Mouse (Mus musculus) liver, embryonic 11.5 days (tissue): ENCODE results near the gene Olfr1042. TPM values are rescaled to one million over a fixed set of nuclear protein-coding genes. Genes with fewer than 3 reads are reported as not detected.

Experiments used
- ATAC-seq: fragments of 200-750 bp; cut with Nextera tagmentation; replicated peaks from 2 replicates; pipeline ENCODE4 v1.8.0; 2017; ENCODE audit warnings: moderate number of reproducible peaks, mild to moderate bottlenecking, moderate TSS enrichment, moderate library complexity; ENCODE audit not compliant: low FRiP score
- DNase-seq: peaks from one replicate; pipeline ENCODE4 v3.0.0-alpha.2; 2017; ENCODE audit warnings: low spot score
- H3K27ac ChIP-seq: fragments of 300-500 bp; sonication (generic); 2 replicates; pipeline ENCODE4 v1.5.1; 2014; ENCODE audit warnings: mild to moderate bottlenecking, low read depth, low read length, control low read depth
- H3K27me3 ChIP-seq: fragments of 300-500 bp; sonication (generic); replicated peaks from 2 replicates; pipeline ENCODE4 v1.6.1; 2014; ENCODE audit warnings: low read length, mixed read lengths; ENCODE audit not compliant: control insufficient read depth, insufficient read depth
- H3K36me3 ChIP-seq: fragments of 300-500 bp; sonication (generic); 2 replicates; pipeline ENCODE4 v1.6.1; 2014; ENCODE audit warnings: mild to moderate bottlenecking, low read length, moderate library complexity, mixed read lengths; ENCODE audit not compliant: control insufficient read depth, insufficient read depth
- H3K4me1 ChIP-seq: fragments of 300-500 bp; sonication (generic); replicated peaks from 2 replicates; pipeline ENCODE4 v1.6.1; 2014; ENCODE audit warnings: low read length, mixed read lengths; ENCODE audit not compliant: control insufficient read depth, insufficient read depth
- H3K4me2 ChIP-seq: fragments of 300-500 bp; sonication (generic); 2 replicates; pipeline ENCODE4 v1.6.1; 2014; ENCODE audit warnings: mild to moderate bottlenecking, control low read depth, moderate library complexity
- H3K4me3 ChIP-seq: fragments of 300-500 bp; sonication (generic); 2 replicates; pipeline ENCODE4 v1.5.1; 2014; ENCODE audit warnings: low read depth, low read length, control low read depth
- H3K9ac ChIP-seq: fragments of 300-500 bp; sonication (generic); 2 replicates; pipeline ENCODE4 v1.6.1; 2014; ENCODE audit warnings: low read depth, low read length, control low read depth
- H3K9me3 ChIP-seq: fragments of 300-500 bp; sonication (generic); 2 replicates; pipeline ENCODE4 v1.6.1; 2016; ENCODE audit warnings: low read length, inconsistent platforms, mixed read lengths; ENCODE audit not compliant: control insufficient read depth
- WGBS: fragments of 180-500 bp; shearing (Covaris S2); extraction: QIAGEN DNeasy Blood & Tissue Kit; methylation state at CpG from one replicate; pipeline ENCODE4 v1.1.7; 2014; 5-methylcytosine and 5-hydroxymethylcytosine counted together
- polyA plus RNA-seq: library from polyadenylated mRNA; unstranded; fragments of >200 nt; fragmentation: Nextera tagmentation; extraction: Ambion mirVana; gene quantifications from 2 replicates; pipeline ENCODE4 v1.2.1, GENCODE M21; 2014

The Olfr1042 gene
- polyA plus RNA-seq, 1 experiment from 2014 or later: not detected

- Histone ChIP-seq H3K4me1 (no peaks in the 10 kb centered on the region), H3K9me3 (no peaks in the 10 kb centered on the region), H3K27ac (no peak within 1 kb of the TSS), H3K4me2 (no peak within 1 kb of the TSS), H3K27me3 (no peaks in the 10 kb centered on the region), H3K4me3 (no peak within 1 kb of the TSS), H3K36me3 (no peaks in the 10 kb centered on the region), H3K9ac (no peak within 1 kb of the TSS)
- DNase-seq (no peak), ATAC-seq (no peak)
- WGBS: 94% methylated on average over 1 of the region's 1 CpGs
Measured at GRCm38 (mm10) chr2:86135828-86136227, 25.8 kb downstream of the Olfr1042 start, which contains the start of gene Olfr1039. Gene Olfr1039 (minus strand): TSS chr2:86135928.

Other genes with a start within 250 kb of the Olfr1042 start
- gene Olfr1025-ps1, start 246.6 kb downstream of the Olfr1042 start, polyA plus RNA-seq: not detected in 2 replicates
- not detected in 2 replicates for gene Olfr1026, start 240.3 kb downstream of the Olfr1042 start, polyA plus RNA-seq
- gene Olfr1028, start 211.4 kb downstream of the Olfr1042 start, polyA plus RNA-seq: not detected in 2 replicates
- not detected in 2 replicates for gene Olfr1029, start 187.9 kb downstream of the Olfr1042 start, polyA plus RNA-seq
- not detected in 2 replicates for gene Olfr1030, start 182.6 kb downstream of the Olfr1042 start, polyA plus RNA-seq
- not detected in 2 replicates for gene Olfr1031, start 171.5 kb downstream of the Olfr1042 start, polyA plus RNA-seq
- gene Olfr1032, start 156.3 kb downstream of the Olfr1042 start, polyA plus RNA-seq: not detected in 2 replicates
- gene Olfr1033, start 141.2 kb downstream of the Olfr1042 start, polyA plus RNA-seq: 0.60 and 0.88 TPM in 2 replicates
- gene Olfr1034, start 116.0 kb downstream of the Olfr1042 start, polyA plus RNA-seq: not detected in 2 replicates
- not detected in 2 replicates for gene Olfr1036, start 87.8 kb downstream of the Olfr1042 start, polyA plus RNA-seq
- gene Olfr1037, start 74.5 kb downstream of the Olfr1042 start, polyA plus RNA-seq: not detected in 2 replicates
- gene Olfr1039, start 25.9 kb downstream of the Olfr1042 start, polyA plus RNA-seq: not detected in 2 replicates
- gene Olfr1040, start 15.1 kb downstream of the Olfr1042 start, polyA plus RNA-seq: not detected in 2 replicates
- not detected in 2 replicates for gene Olfr1043, start 5.7 kb upstream of the Olfr1042 start, polyA plus RNA-seq
- gene Olfr1044, start 16.0 kb upstream of the Olfr1042 start, polyA plus RNA-seq: not detected in 2 replicates
- not detected in 2 replicates for gene Olfr52, start 23.8 kb upstream of the Olfr1042 start, polyA plus RNA-seq
- gene Olfr1045, start 41.2 kb upstream of the Olfr1042 start, polyA plus RNA-seq: not detected in 2 replicates
- not detected in 2 replicates for gene Olfr1046, start 57.5 kb upstream of the Olfr1042 start, polyA plus RNA-seq
- gene Olfr1047, start 69.6 kb upstream of the Olfr1042 start, polyA plus RNA-seq: not detected in 2 replicates
- not detected in 2 replicates for gene Olfr1048, start 78.5 kb upstream of the Olfr1042 start, polyA plus RNA-seq
- gene Olfr1049, start 96.5 kb upstream of the Olfr1042 start, polyA plus RNA-seq: not detected in 2 replicates
- not detected in 2 replicates for gene Olfr1051, start 117.2 kb upstream of the Olfr1042 start, polyA plus RNA-seq
- not detected in 2 replicates for gene Olfr1052, start 130.6 kb upstream of the Olfr1042 start, polyA plus RNA-seq
- not detected in 2 replicates for gene Olfr1053, start 153.4 kb upstream of the Olfr1042 start, polyA plus RNA-seq
- gene Olfr1054, start 173.6 kb upstream of the Olfr1042 start, polyA plus RNA-seq: not detected in 2 replicates
- not detected in 2 replicates for gene Olfr1055, start 188.4 kb upstream of the Olfr1042 start, polyA plus RNA-seq
- not detected in 2 replicates for gene Olfr1056, start 200.6 kb upstream of the Olfr1042 start, polyA plus RNA-seq
- gene Olfr1057, start 216.6 kb upstream of the Olfr1042 start, polyA plus RNA-seq: not detected in 2 replicates
- gene Olfr1058, start 226.7 kb upstream of the Olfr1042 start, polyA plus RNA-seq: not detected in 2 replicates